Mouse (Mus musculus): ENCODE measurements around the gene Kif14.
A peak's percentile ranks its signal among the peaks of the same experiment; 100 is the strongest.

DNA sequence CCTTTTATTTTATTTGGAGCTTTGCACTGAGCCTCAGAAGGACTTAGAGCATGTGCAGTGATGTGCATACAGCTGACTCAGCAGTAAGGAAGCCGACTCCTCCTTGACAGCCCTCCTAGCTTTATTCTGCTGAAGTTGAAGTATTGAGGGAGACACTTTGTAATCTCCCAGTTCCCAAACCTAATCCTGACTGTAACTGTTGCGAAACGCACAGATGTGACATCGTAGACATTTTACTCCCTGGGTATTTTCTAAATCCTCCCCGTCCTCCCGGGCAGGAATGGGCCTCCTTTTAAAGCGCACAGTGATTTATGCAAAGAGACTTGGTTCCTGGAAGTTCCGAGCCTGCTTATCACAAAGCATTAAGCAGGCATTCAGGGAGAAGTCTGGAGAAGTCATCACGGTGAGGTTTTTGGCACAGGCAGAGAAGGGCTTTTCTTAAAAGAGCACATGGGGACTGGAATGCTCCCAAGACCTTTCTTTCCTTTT, 74.3 kb downstream of the Kif14 start:
- TF ChIP-seq HCFC1 (IDR thresholded peaks at IDR 0.05; ENCODE audit: borderline replicate concordance, insufficient read depth, low read length), result no peak
- peak; percentile 92 for TF ChIP-seq MAFK (IDR thresholded peaks at IDR 0.05; ENCODE audit: insufficient read depth, low read depth, low read length)
- TF ChIP-seq CHD2 (IDR thresholded peaks at IDR 0.05; ENCODE audit: low read depth, low read length), result no peak
